Mouse (Mus musculus) MEL (cell line): Measurements from ENCODE around the gene Nploc4. TPM values are rescaled to one million over a fixed set of nuclear protein-coding genes. Genes with fewer than 3 reads are reported as not detected.
A peak's percentile ranks its signal among the peaks of the same experiment; 100 is the strongest.

ENCODE experiments used
- DNase-seq: peaks from one replicate; pipeline ENCODE4 v3.0.0; 2011; ENCODE audit warnings: low read depth, low spot score
- H3K27ac ChIP-seq: 2 replicates; pipeline ENCODE4 v1.5.1; 2012; ENCODE audit warnings: low read depth, mild to moderate bottlenecking, control low read depth, low read length, moderate library complexity; ENCODE audit not compliant: control insufficient read depth
- H3K27me3 ChIP-seq, 2 experiments: fragments of 150-350 bp in 1 of 2; sonication (generic) in 1 of 2; 2 replicates each; pipeline ENCODE4 v1.6.1; 2012; ENCODE audit warnings: low read length in 2 of 2, mild to moderate bottlenecking in 2 of 2, improper control_type of control experiment in 1 of 2, moderate library complexity in 1 of 2; ENCODE audit not compliant: insufficient read depth in 2 of 2, control insufficient read depth in 1 of 2
- H3K36me3 ChIP-seq, 2 experiments: 2 replicates each; pipeline ENCODE4 v1.6.1; 2012 to 2014; ENCODE audit warnings: low read length in 2 of 2, improper control_type of control experiment in 1 of 2, inconsistent platforms in 1 of 2, mild to moderate bottlenecking in 1 of 2; ENCODE audit not compliant: insufficient read depth in 2 of 2, control insufficient read depth in 1 of 2
- H3K4me1 ChIP-seq, 2 experiments: fragments of 150-350 bp in 1 of 2; sonication (generic) in 1 of 2; 2 replicates each; pipeline ENCODE4 v1.6.1; 2012; ENCODE audit warnings: low read length in 2 of 2, improper control_type of control experiment in 1 of 2, mild to moderate bottlenecking in 1 of 2; ENCODE audit not compliant: insufficient read depth in 2 of 2, control insufficient read depth in 1 of 2
- H3K4me3 ChIP-seq, 2 experiments: fragments of 150-350 bp in 1 of 2; sonication (generic) in 1 of 2; 2 replicates each; pipeline ENCODE4 v1.5.1; 2012; ENCODE audit warnings: low read depth in 2 of 2, low read length in 2 of 2, mild to moderate bottlenecking in 2 of 2, moderate library complexity in 2 of 2, control low read depth in 1 of 2, improper control_type of control experiment in 1 of 2; ENCODE audit not compliant: control insufficient read depth in 1 of 2, insufficient read depth in 1 of 2
- H3K79me2 ChIP-seq: 2 replicates; pipeline ENCODE4 v1.6.1; 2012; ENCODE audit warnings: mild to moderate bottlenecking, low read length, moderate library complexity; ENCODE audit not compliant: control insufficient read depth, poor library complexity, insufficient read depth
- H3K9ac ChIP-seq: 2 replicates; pipeline ENCODE4 v1.6.1; 2012; ENCODE audit warnings: low read depth, mild to moderate bottlenecking, control low read depth, low read length, moderate library complexity; ENCODE audit not compliant: control insufficient read depth, poor library complexity, severe bottlenecking
- H3K9me3 ChIP-seq: fragments of 150-350 bp; sonication (generic); replicated peaks from 2 replicates; pipeline ENCODE4 v1.6.1; 2012; ENCODE audit warnings: mild to moderate bottlenecking, low read length, improper control_type of control experiment, moderate library complexity; ENCODE audit not compliant: insufficient read depth
- CHD1 ChIP-seq: IDR thresholded peaks from 2 replicates; pipeline ENCODE4 v1.6.1; 2012; ENCODE audit warnings: low read depth, mild to moderate bottlenecking, inconsistent platforms, low read length, improper control_type of control experiment
- CHD2 ChIP-seq: IDR thresholded peaks from 2 replicates; pipeline ENCODE4 v1.6.1; 2011; ENCODE audit warnings: low read length, improper control_type of control experiment
- E2F4 ChIP-seq: IDR thresholded peaks from 2 replicates; pipeline ENCODE4 v1.6.1; 2011; ENCODE audit warnings: low read depth, low read length, improper control_type of control experiment, borderline replicate concordance
- ELF1 ChIP-seq: IDR thresholded peaks from 2 replicates; pipeline ENCODE4 v1.6.1; 2014; ENCODE audit warnings: low read depth, mild to moderate bottlenecking, inconsistent platforms, low read length, improper control_type of control experiment, moderate library complexity
- GATA1 ChIP-seq: IDR thresholded peaks from 2 replicates; pipeline ENCODE4 v1.6.1; 2011; ENCODE audit warnings: low read depth, low read length, improper control_type of control experiment
- JUND ChIP-seq: IDR thresholded peaks from 2 replicates; pipeline ENCODE4 v1.6.1; 2011; ENCODE audit warnings: low read depth, mild to moderate bottlenecking, improper control_type of control experiment, low read length
- MAFK ChIP-seq: IDR thresholded peaks from 2 replicates; pipeline ENCODE4 v1.6.1; 2011; ENCODE audit warnings: low read depth, mild to moderate bottlenecking, low read length, improper control_type of control experiment, borderline replicate concordance
- MAX ChIP-seq: IDR thresholded peaks from 2 replicates; pipeline ENCODE4 v1.6.1; 2011; ENCODE audit warnings: low read length, improper control_type of control experiment
- MAZ ChIP-seq: IDR thresholded peaks from 2 replicates; pipeline ENCODE4 v1.6.1; 2012; ENCODE audit warnings: low read depth, mild to moderate bottlenecking, inconsistent platforms, low read length, improper control_type of control experiment
- MEF2A ChIP-seq: IDR thresholded peaks from 2 replicates; pipeline ENCODE4 v1.6.1; 2014; ENCODE audit warnings: low read depth, mild to moderate bottlenecking, inconsistent platforms, low read length, improper control_type of control experiment; ENCODE audit not compliant: poor library complexity, insufficient replicate concordance, severe bottlenecking; ENCODE audit errors: extremely low read depth
- MYB ChIP-seq: IDR thresholded peaks from 2 replicates; pipeline ENCODE4 v1.6.1; 2011; ENCODE audit warnings: mild to moderate bottlenecking, low read depth, low read length, improper control_type of control experiment
- MYC ChIP-seq: IDR thresholded peaks from 2 replicates; pipeline ENCODE4 v1.6.1; 2011; ENCODE audit warnings: low read depth, mild to moderate bottlenecking, low read length, improper control_type of control experiment, moderate library complexity
- NELFE ChIP-seq: IDR thresholded peaks from 2 replicates; pipeline ENCODE4 v1.6.1; 2011; ENCODE audit warnings: low read depth, low read length, improper control_type of control experiment
- NRF1 ChIP-seq: IDR thresholded peaks from 2 replicates; pipeline ENCODE4 v1.6.1; 2014; ENCODE audit warnings: low read depth, mild to moderate bottlenecking, inconsistent platforms, low read length, improper control_type of control experiment, moderate library complexity; ENCODE audit not compliant: poor library complexity, insufficient read depth, severe bottlenecking
- POLR2A ChIP-seq, 2 experiments: IDR thresholded peaks; 2 replicates each; pipeline ENCODE4 v1.6.1; 2011 to 2012; ENCODE audit warnings: low read length in 2 of 2, mild to moderate bottlenecking in 2 of 2, control low read depth in 1 of 2, improper control_type of control experiment in 1 of 2, low read depth in 1 of 2, moderate library complexity in 1 of 2; ENCODE audit not compliant: control insufficient read depth in 1 of 2, insufficient read depth in 1 of 2, poor library complexity in 1 of 2
- POLR2AphosphoS5 ChIP-seq: IDR thresholded peaks from 2 replicates; pipeline ENCODE4 v1.6.1; 2012; ENCODE audit warnings: low read depth, borderline replicate concordance, mild to moderate bottlenecking, inconsistent platforms, low read length, moderate library complexity, mixed read lengths
- SIN3A ChIP-seq: IDR thresholded peaks from 2 replicates; pipeline ENCODE4 v1.6.1; 2012; ENCODE audit warnings: low read length, improper control_type of control experiment, inconsistent platforms
- TAL1 ChIP-seq: IDR thresholded peaks from 2 replicates; pipeline ENCODE4 v1.6.1; 2012; ENCODE audit warnings: mild to moderate bottlenecking, inconsistent platforms, low read length, moderate library complexity, mixed read lengths
- TBP ChIP-seq: IDR thresholded peaks from 2 replicates; pipeline ENCODE4 v1.8.0; 2011; ENCODE audit warnings: low read depth, low read length, improper control_type of control experiment
- USF1 ChIP-seq: IDR thresholded peaks from 2 replicates; pipeline ENCODE4 v1.6.1; 2014; ENCODE audit warnings: low read depth, mild to moderate bottlenecking, inconsistent platforms, low read length, improper control_type of control experiment, moderate library complexity
- USF2 ChIP-seq, 2 experiments: IDR thresholded peaks; 2 replicates each; pipeline ENCODE4 v1.6.1; 2011 to 2012; ENCODE audit warnings: improper control_type of control experiment in 2 of 2, low read length in 2 of 2, borderline replicate concordance in 1 of 2, inconsistent platforms in 1 of 2, low read depth in 1 of 2, mild to moderate bottlenecking in 1 of 2; ENCODE audit not compliant: insufficient read depth in 1 of 2
- ZC3H11A ChIP-seq: IDR thresholded peaks from 2 replicates; pipeline ENCODE4 v1.6.1; 2012; ENCODE audit warnings: low read depth, mild to moderate bottlenecking, inconsistent platforms, low read length, improper control_type of control experiment
- ZKSCAN1 ChIP-seq: IDR thresholded peaks from 2 replicates; pipeline ENCODE4 v1.6.1; 2012; ENCODE audit warnings: low read depth, mild to moderate bottlenecking, inconsistent platforms, low read length, improper control_type of control experiment, moderate library complexity
- ZNF384 ChIP-seq: IDR thresholded peaks from 2 replicates; pipeline ENCODE4 v1.6.1; 2012; ENCODE audit warnings: low read depth, mild to moderate bottlenecking, inconsistent platforms, low read length, improper control_type of control experiment
- polyA plus RNA-seq, 2 experiments: library from polyadenylated mRNA; stranded (reverse) in 1 of 2; unstranded in 1 of 2; fragments of >175 nt in 1 of 2; fragments of >200 nt in 1 of 2; gene quantifications; 2 replicates each; pipeline versions ENCODE4 v1.2.1 to v1.2.4; 2012; ENCODE audit warnings: low replicate concordance in 2 of 2, low read depth in 1 of 2; ENCODE audit not compliant: insufficient read length in 2 of 2, insufficient read depth in 1 of 2, missing spikeins in 1 of 2
- total RNA-seq: library from RNA; depleted of rRNA; stranded (reverse); fragments of 300-350 nt; gene quantifications from 2 replicates; pipeline ENCODE4 v1.2.3, GENCODE M21; 2012

Gene Nploc4
- total and polyA plus RNA-seq, 3 experiments, result 77.4 to 352 (median 117) TPM

DNA sequence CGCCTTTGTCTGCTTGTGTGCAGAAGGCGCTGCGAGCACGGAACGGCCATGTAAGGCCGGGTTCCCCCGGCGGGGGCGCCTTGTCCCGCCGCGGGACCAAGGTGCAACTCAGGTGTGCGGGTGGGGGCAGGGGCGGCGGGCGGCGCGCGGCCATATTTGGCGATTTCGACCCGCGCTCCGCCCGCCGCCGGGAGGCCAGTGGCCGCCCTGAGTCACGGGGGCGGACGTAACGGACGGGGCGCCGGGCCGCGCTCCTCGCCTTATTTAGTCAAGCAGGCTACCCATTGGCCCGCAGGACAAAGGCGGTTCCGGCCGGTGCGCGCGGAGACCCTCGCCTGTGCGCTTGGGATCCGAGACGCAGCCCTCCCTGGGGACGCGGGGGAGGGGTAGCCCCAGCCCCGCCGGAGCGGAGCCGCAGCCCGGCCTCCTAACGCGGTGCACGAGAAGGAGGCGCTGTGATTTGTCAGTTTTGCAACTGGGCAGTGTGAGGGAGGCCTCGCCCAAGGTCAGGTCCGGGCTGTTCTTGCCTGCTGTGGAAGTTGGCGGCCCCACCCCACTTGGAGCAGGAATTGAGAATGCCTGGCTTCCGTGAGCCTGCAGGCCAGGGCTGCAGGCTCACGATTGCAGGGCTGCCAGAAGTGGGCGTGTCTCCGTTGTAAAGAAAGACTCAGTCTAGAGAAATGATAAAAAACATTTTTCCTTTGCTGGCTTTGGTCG lies 87.4 kb downstream of the Nploc4 start (continued):
- TF ChIP-seq CHD2, result no peak
- TF ChIP-seq NRF1, result 0 out of 2 replicates have a peak, but pooled peaks have one; percentile 16
- peak; percentile 46; the same call in 1 of the 2 replicates for TF ChIP-seq MAZ
- no peak for TF ChIP-seq E2F4

DNA sequence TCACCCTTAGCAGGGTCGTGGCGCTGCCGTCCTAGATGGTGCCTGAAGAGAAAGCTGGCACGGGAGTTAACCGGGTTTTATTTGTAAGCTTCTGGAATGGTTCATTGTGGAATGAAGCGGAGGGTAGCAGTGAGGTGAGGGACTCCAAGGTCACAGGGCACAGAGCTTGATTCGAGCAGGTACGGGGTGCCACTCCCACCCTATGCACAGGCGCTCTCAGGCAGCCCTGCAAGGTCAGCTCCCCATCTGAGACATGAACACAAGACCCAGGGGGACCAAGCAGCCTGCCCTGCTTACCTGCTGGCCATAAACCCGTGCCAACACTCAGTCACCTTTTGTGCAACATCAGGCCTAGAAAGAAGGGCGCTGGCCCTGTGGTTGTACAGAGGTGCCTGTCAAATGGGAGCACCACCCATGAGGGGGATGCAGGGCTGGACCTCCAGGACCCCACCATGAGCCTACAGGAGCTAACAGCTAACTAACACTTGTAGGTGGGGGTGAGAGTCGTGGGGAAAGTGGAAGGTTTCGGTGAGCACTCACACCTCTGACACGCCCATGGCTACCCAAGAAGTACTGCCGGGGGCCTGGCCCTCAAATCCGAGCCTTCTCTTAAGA lies 88.0 kb downstream of the Nploc4 start:
- TF ChIP-seq ELF1, result no peak
- peak; percentile 48 for TF ChIP-seq SIN3A
- 0 out of 2 replicates have a peak, but pooled peaks have one; percentile 15 for TF ChIP-seq NELFE
- 0 out of 4 replicates have a peak, but pooled peaks of 1 of the 2 experiments have one; percentile 31 for TF ChIP-seq POLR2A (IDR thresholded peaks at IDR 0.05; ENCODE audit: control insufficient read depth in 1 of 2, insufficient read depth in 1 of 2, low read depth in 1 of 2, low read length in 2 of 2, poor library complexity in 1 of 2)
- TF ChIP-seq MAX, result peak; percentile 47; the same call in 1 of the 2 replicates
- H3K27me3 ChIP-seq, result no peaks in the 10 kb centered on the region
- DNase-seq, result peak; percentile 84
- H3K9me3 ChIP-seq, result no peaks in the 10 kb centered on the region
- H3K79me2 ChIP-seq, result peaks cover 21% of the 10 kb centered on the region
- peak overlapping the region; percentile 84 to 85 for H3K4me3 ChIP-seq
- peak overlapping the region; percentile 65 for H3K27ac ChIP-seq
- H3K4me1 ChIP-seq, result peaks cover under 1 to 32% of the 10 kb centered on the region in 2 experiments
- H3K9ac ChIP-seq, result peak overlapping the region; percentile 90
- peaks cover 0 to 20% of the 10 kb centered on the region in 2 experiments; a peak in 2 of 4 replicates for H3K36me3 ChIP-seq

DNA sequence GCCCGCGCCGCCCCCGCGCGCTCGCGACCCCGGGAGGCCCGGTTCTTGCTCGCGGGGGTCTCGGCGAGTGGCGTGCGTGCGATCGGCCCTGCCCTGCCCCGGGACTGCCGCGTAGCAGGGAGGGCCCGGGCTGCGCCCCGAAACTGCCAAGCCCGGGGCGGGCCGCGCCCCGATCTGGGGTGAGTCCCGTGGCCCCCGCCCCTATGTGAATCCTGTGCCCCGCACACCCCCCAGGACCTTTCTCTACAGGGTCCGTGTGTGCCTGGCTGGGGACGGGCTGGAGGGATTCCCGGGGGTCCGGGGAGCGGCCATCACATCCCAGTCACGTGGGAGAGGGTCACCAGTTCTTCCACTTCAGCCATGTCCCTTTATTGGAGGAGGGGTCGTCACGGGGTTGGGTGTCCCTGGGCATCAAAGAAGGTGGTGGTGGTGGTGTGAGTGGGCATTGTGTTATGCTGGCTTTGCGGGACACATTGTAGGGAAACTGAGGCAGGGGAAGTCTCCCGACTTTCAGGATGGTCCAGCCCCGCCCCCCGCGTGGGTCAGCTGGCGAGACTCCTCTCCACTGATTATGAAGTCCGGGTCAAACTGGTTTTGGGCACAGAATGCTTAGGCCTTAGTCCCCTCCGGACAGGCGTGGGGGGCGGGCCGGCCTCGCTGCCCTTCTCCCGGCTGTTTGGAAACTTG lies 88.7 kb downstream of the Nploc4 start:
- H3K36me3 ChIP-seq, result peaks cover 0 to 15% of the 10 kb centered on the region in 2 experiments; a peak in 2 of 4 replicates
- peak; percentile 54 for DNase-seq
- H3K79me2 ChIP-seq, result peaks cover 21% of the 10 kb centered on the region
- H3K27ac ChIP-seq, result peak overlapping the region; percentile 65
- peaks cover 0 to 30% of the 10 kb centered on the region in 2 experiments; a peak in 3 of 4 replicates for H3K4me1 ChIP-seq
- H3K27me3 ChIP-seq, result no peaks in the 10 kb centered on the region
- H3K9me3 ChIP-seq, result no peaks in the 10 kb centered on the region
- H3K9ac ChIP-seq, result peak overlapping the region; percentile 90
- H3K4me3 ChIP-seq, result peak overlapping the region; percentile 84 to 85
- TF ChIP-seq MYC, result no peak
- no peak for TF ChIP-seq CHD2
- TF ChIP-seq NRF1, result no peak
- no peak for TF ChIP-seq ZC3H11A
- TF ChIP-seq MEF2A, result no peak
- TF ChIP-seq MYB, result no peak
- peak; percentile 2; the same call in 1 of the 2 replicates for TF ChIP-seq CHD1
- no peak for TF ChIP-seq ELF1
- no peak for TF ChIP-seq TAL1
- no peak for TF ChIP-seq ZNF384
- TF ChIP-seq GATA1, result no peak
- TF ChIP-seq ZKSCAN1, result no peak
- no peak for TF ChIP-seq POLR2AphosphoS5
- TF ChIP-seq MAFK, result no peak
- no peak for TF ChIP-seq JUND
- no peak for TF ChIP-seq TBP
- TF ChIP-seq NELFE, result 0 out of 2 replicates have a peak, but pooled peaks have one; percentile 16
- 0 out of 4 replicates have a peak, but pooled peaks of 1 of the 2 experiments have one; percentile 35 for TF ChIP-seq USF2 (IDR thresholded peaks at IDR 0.05; ENCODE audit: borderline replicate concordance in 1 of 2, insufficient read depth in 1 of 2, low read depth in 1 of 2, low read length in 2 of 2)
- peak; percentile 88 for TF ChIP-seq USF1
- no peak for TF ChIP-seq POLR2A (IDR thresholded peaks at IDR 0.05; ENCODE audit: control insufficient read depth in 1 of 2, insufficient read depth in 1 of 2, low read depth in 1 of 2, low read length in 2 of 2, poor library complexity in 1 of 2)
